Mouse (Mus musculus): ENCODE data around the gene Hist2h3c1. TPM values are rescaled to one million over a fixed set of nuclear protein-coding genes. Genes with fewer than 3 reads are reported as not detected.

The Hist2h3c1 gene
- total and polyA plus RNA-seq, 2 experiments from 2014 or later: 0.32 TPM; not detected in 1

GRCm38 (mm10) chr3:96254683-96255355, 8.3 kb downstream of the Hist2h3c1 start:
- Histone ChIP-seq H3K4me1 (ENCODE audit: insufficient read depth, low read length) (no peaks in the 10 kb centered on the region), H3K4me3 (ENCODE audit: low read depth, low read length) (no peak overlapping the region), H3K27ac (ENCODE audit: low read depth, low read length) (no peak overlapping the region), H3K9me3 (ENCODE audit: low read length) (no peaks in the 10 kb centered on the region), H3K36me3 (ENCODE audit: insufficient read depth, low read length) (no peaks in the 10 kb centered on the region), H3K4me2 (ENCODE audit: low read depth, low read length, poor library complexity, severe bottlenecking) (no peak overlapping the region), H3K27me3 (ENCODE audit: insufficient read depth, low read length) (no peaks in the 10 kb centered on the region), H3K9ac (replicated peaks; ENCODE audit: low read length, poor library complexity, severe bottlenecking) (no peak overlapping the region)
- no peak for TF ChIP-seq CTCF (IDR thresholded peaks at IDR 0.05)
- ATAC-seq (ENCODE audit: low FRiP score): no peak
- WGBS: 55% methylated on average over 10 of the region's 10 CpGs
- DNase-seq (ENCODE audit: low spot score): peak; percentile 71

- DNase-seq (ENCODE audit: low spot score) (no peak), ATAC-seq (ENCODE audit: low FRiP score) (no peak)
- no peak for TF ChIP-seq CTCF (IDR thresholded peaks at IDR 0.05)
- H3K36me3 ChIP-seq (ENCODE audit: insufficient read depth, low read length): no peaks in the 10 kb centered on the region
- no peaks in the 10 kb centered on the region for H3K4me1 ChIP-seq (ENCODE audit: insufficient read depth, low read length)
- no peak overlapping the region for H3K4me3 ChIP-seq (ENCODE audit: low read depth, low read length)
- 80% methylated on average over 5 of the region's 5 CpGs for WGBS
- H3K27ac ChIP-seq (ENCODE audit: low read depth, low read length): no peak overlapping the region
- no peaks in the 10 kb centered on the region for H3K27me3 ChIP-seq (ENCODE audit: insufficient read depth, low read length)
- H3K9me3 ChIP-seq (ENCODE audit: low read length): no peaks in the 10 kb centered on the region
- no peak overlapping the region for H3K9ac ChIP-seq (replicated peaks; ENCODE audit: low read length, poor library complexity, severe bottlenecking)
- H3K4me2 ChIP-seq (ENCODE audit: low read depth, low read length, poor library complexity, severe bottlenecking): no peak overlapping the region
Measured at GRCm38 (mm10) chr3:96255926-96256593, 9.6 kb downstream of the Hist2h3c1 start.

GRCm38 (mm10) chr3:96257190-96257589, 10.7 kb downstream of the Hist2h3c1 start:
- Histone ChIP-seq H3K4me3 (ENCODE audit: low read depth, low read length) (no peak overlapping the region), H3K27me3 (ENCODE audit: insufficient read depth, low read length) (no peaks in the 10 kb centered on the region), H3K9me3 (ENCODE audit: low read length) (no peaks in the 10 kb centered on the region), H3K36me3 (ENCODE audit: insufficient read depth, low read length) (no peaks in the 10 kb centered on the region), H3K27ac (ENCODE audit: low read depth, low read length) (no peak overlapping the region), H3K4me2 (ENCODE audit: low read depth, low read length, poor library complexity, severe bottlenecking) (no peak overlapping the region), H3K9ac (replicated peaks; ENCODE audit: low read length, poor library complexity, severe bottlenecking) (no peak overlapping the region), H3K4me1 (ENCODE audit: insufficient read depth, low read length) (no peaks in the 10 kb centered on the region; the same call in 1 of the 2 replicates)
- no peak for DNase-seq (ENCODE audit: low spot score)
- TF ChIP-seq CTCF (IDR thresholded peaks at IDR 0.05): no peak
- no peak for ATAC-seq (ENCODE audit: low FRiP score)
- 87% methylated on average over 3 of the region's 3 CpGs for WGBS

- H3K9me3 ChIP-seq (ENCODE audit: low read length): no peaks in the 10 kb centered on the region
- no peak for TF ChIP-seq CTCF (IDR thresholded peaks at IDR 0.05)
- H3K9ac ChIP-seq (replicated peaks; ENCODE audit: low read length, poor library complexity, severe bottlenecking): no peak overlapping the region
- H3K4me2 ChIP-seq (ENCODE audit: low read depth, low read length, poor library complexity, severe bottlenecking): no peak overlapping the region
- H3K4me1 ChIP-seq (ENCODE audit: insufficient read depth, low read length): no peaks in the 10 kb centered on the region; the same call in none of the 2 replicates
- H3K27me3 ChIP-seq (ENCODE audit: insufficient read depth, low read length): no peaks in the 10 kb centered on the region
- no peaks in the 10 kb centered on the region for H3K36me3 ChIP-seq (ENCODE audit: insufficient read depth, low read length)
- no peak overlapping the region for H3K27ac ChIP-seq (ENCODE audit: low read depth, low read length)
- ATAC-seq (ENCODE audit: low FRiP score) (no peak), DNase-seq (ENCODE audit: low spot score) (no peak)
- 95% methylated on average over 5 of the region's 5 CpGs for WGBS
- H3K4me3 ChIP-seq (ENCODE audit: low read depth, low read length): no peak overlapping the region
Measured at GRCm38 (mm10) chr3:96260220-96260619, 13.7 kb downstream of the Hist2h3c1 start.

- 53% methylated on average over 3 of the region's 3 CpGs for WGBS
- peak; percentile 49 for TF ChIP-seq CTCF (IDR thresholded peaks at IDR 0.05)
- Histone ChIP-seq H3K9me3 (ENCODE audit: low read length) (no peaks in the 10 kb centered on the region), H3K4me2 (ENCODE audit: low read depth, low read length, poor library complexity, severe bottlenecking) (peak overlapping the region; percentile 77), H3K4me3 (ENCODE audit: low read depth, low read length) (peak overlapping the region; percentile 58), H3K9ac (replicated peaks; ENCODE audit: low read length, poor library complexity, severe bottlenecking) (peak overlapping the region; percentile 83), H3K27me3 (ENCODE audit: insufficient read depth, low read length) (no peaks in the 10 kb centered on the region), H3K4me1 (ENCODE audit: insufficient read depth, low read length) (no peaks in the 10 kb centered on the region; the same call in none of the 2 replicates), H3K27ac (ENCODE audit: low read depth, low read length) (peak overlapping the region; percentile 97), H3K36me3 (ENCODE audit: insufficient read depth, low read length) (no peaks in the 10 kb centered on the region)
- DNase-seq (ENCODE audit: low spot score) (no peak), ATAC-seq (ENCODE audit: low FRiP score) (no peak)
Measured at GRCm38 (mm10) chr3:96261623-96262022, 15.1 kb downstream of the Hist2h3c1 start.

Data from midbrain, postnatal 0 days (tissue).